In the genomic region with DNA sequence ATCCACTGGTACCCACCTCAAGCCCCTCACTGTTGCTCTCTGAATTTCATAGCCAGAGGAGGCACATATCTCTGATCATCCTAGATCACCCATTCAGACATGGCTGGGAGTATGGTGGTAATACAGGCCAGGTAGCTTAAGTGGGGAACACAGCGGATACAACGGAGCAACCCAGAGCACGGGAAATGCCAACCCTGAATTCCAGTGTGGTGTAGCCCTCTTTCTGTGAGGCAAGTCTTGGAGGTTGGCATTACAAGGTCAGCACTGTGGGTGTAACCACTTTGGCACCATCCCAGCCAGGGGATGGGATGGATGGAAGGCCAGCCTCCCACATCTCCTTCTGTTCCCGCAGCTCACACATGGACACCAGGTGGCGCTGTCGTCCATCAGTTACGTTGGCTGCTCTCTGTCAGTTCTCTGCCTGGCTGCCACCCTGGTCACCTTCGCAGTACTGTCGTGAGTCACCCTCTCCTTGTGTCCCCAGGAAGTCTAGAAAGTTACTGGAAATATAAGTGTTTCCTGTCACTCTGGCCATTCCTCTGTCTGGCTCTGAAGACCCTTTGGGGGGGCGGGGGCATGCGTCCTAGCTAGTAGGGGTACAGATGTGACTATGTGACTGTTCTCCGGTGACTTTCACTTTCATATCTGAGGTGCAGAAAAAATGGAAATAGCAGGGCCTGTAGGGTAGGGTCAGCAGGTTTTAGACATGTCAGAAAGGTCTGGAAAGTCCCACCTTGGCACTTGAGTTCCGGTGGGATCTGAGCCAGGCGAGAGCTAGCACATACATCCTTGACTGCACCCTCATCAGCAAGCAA, we compare ENCODE assay signal across 8 mouse cellular contexts.
DNase-seq lines count a peak whose midpoint lies in the region; ATAC-seq and TF ChIP-seq lines count a peak whose summit lies in the region.

No protein-coding gene starts in this region.

- H3K4me2 ChIP-seq in heart, embryonic 14.5 days (ENCODE audit: low read length) = peak overlapping the region; percentile 43
- peak overlapping the region; percentile 55 for H3K4me2 ChIP-seq in liver, embryonic 12.5 days

- H3K36me3 ChIP-seq in heart, embryonic 14.5 days (ENCODE audit: control insufficient read depth, insufficient read depth, low read length) = no peaks in the 10 kb centered on the region
- no peaks in the 10 kb centered on the region for H3K36me3 ChIP-seq in liver, embryonic 12.5 days
- no peaks in the 10 kb centered on the region for H3K36me3 ChIP-seq in splenic B cell, adult 2 months (ENCODE audit: control insufficient read depth, insufficient read depth, low read length, poor library complexity, severe bottlenecking)

- peaks cover 7% of the 10 kb centered on the region; the same call in 1 of the 2 replicates for H3K27me3 ChIP-seq in heart, embryonic 14.5 days (ENCODE audit: control insufficient read depth, insufficient read depth, low read length)
- no peaks in the 10 kb centered on the region; the same call in 1 of the 2 replicates for H3K27me3 ChIP-seq in liver, embryonic 12.5 days (replicated peaks)
- H3K27me3 ChIP-seq in splenic B cell, adult 2 months (ENCODE audit: control insufficient read depth, insufficient read depth, low read length, poor library complexity, severe bottlenecking) = no peaks in the 10 kb centered on the region

- TF ChIP-seq POLR2A in brain, embryonic 14.5 days (IDR thresholded peaks at IDR 0.05; ENCODE audit: borderline replicate concordance, extremely low read depth, insufficient read depth, insufficient read length, poor library complexity, severe bottlenecking) = no peak

- H3K9ac ChIP-seq in heart, embryonic 14.5 days (ENCODE audit: low read length) = no peak overlapping the region
- peak overlapping the region; percentile 37; the same call in 1 of the 2 replicates for H3K9ac ChIP-seq in liver, embryonic 12.5 days

- H3K27ac ChIP-seq in heart, embryonic 14.5 days (replicated peaks in 1 of 2; ENCODE audit: control insufficient read depth in 1 of 2, insufficient read depth in 1 of 2, low read depth in 2 of 2, low read length in 2 of 2) = no peak overlapping the region
- H3K27ac ChIP-seq in liver, embryonic 12.5 days = no peak overlapping the region

- no peaks in the 10 kb centered on the region for H3K9me3 ChIP-seq in heart, embryonic 14.5 days (ENCODE audit: control insufficient read depth, low read length)
- no peaks in the 10 kb centered on the region for H3K9me3 ChIP-seq in liver, embryonic 12.5 days (replicated peaks)

- H3K4me1 ChIP-seq in heart, embryonic 14.5 days (ENCODE audit: control insufficient read depth in 2 of 2, insufficient read depth in 2 of 2, low read length in 2 of 2) = peaks cover 0 to 3% of the 10 kb centered on the region in 2 experiments; a peak in 3 of 4 replicates
- H3K4me1 ChIP-seq in liver, embryonic 12.5 days = peaks cover 48% of the 10 kb centered on the region

- WGBS in heart, embryonic 14.5 days = 47% methylated on average over 14 of the region's 14 CpGs
- 42% methylated on average over 14 of the region's 14 CpGs for WGBS in liver, embryonic 12.5 days (ENCODE audit: insufficient replicate concordance)

- peak; percentile 32; the same call in 1 of the 2 replicates for ATAC-seq in heart, embryonic 14.5 days (ENCODE audit: insufficient number of reproducible peaks, insufficient read depth, low FRiP score, low read depth)
- no peak for ATAC-seq in liver, embryonic 12.5 days

- peak; percentile 86 for DNase-seq in A20 (ENCODE audit: low read depth, low spot score)
- peak; percentile 87 for DNase-seq in brain, embryonic 14.5 days (ENCODE audit: low read depth)
- peak; percentile 50 for DNase-seq in fibroblast of lung, adult 2 months (ENCODE audit: low read depth)
- peak; percentile 86 for DNase-seq in kidney, postnatal 14 days
- peak; percentile 85 for DNase-seq in naive thymus-derived CD4-positive, alpha-beta T cell, adult 2 months (ENCODE audit: low read depth)
- peak; percentile 85 for DNase-seq in splenic B cell, adult 2 months (ENCODE audit: low read depth, low spot score)

- TF ChIP-seq CTCF in brain, embryonic 14.5 days (IDR thresholded peaks at IDR 0.05; ENCODE audit: borderline replicate concordance, extremely low read depth, insufficient read depth, insufficient read length) = peak; percentile 100

- H3K4me3 ChIP-seq in heart, embryonic 14.5 days (ENCODE audit: control insufficient read depth in 1 of 2, insufficient read depth in 1 of 2, low read depth in 1 of 2, low read length in 2 of 2) = no peak overlapping the region; a peak in 1 of 4 replicates
- peak overlapping the region; percentile 30 for H3K4me3 ChIP-seq in liver, embryonic 12.5 days
